Mouse (Mus musculus) forelimb bud, embryonic 11.5 days (tissue): ENCODE measurements around the gene Herc2.

Experiments
- DNase-seq: peaks from one replicate; pipeline ENCODE4 v3.0.0-alpha.2; 2012; ENCODE audit warnings: low read depth, low spot score

Gene Herc2

GRCm38 (mm10) chr7:56066136-56066535 lies 16.1 kb downstream of the Herc2 start:
- no peak for DNase-seq

- no peak for DNase-seq
Measured at GRCm38 (mm10) chr7:56066634-56067033, 16.6 kb downstream of the Herc2 start.

GRCm38 (mm10) chr7:56071724-56072123 lies 21.7 kb downstream of the Herc2 start:
- DNase-seq, result no peak

GRCm38 (mm10) chr7:56083034-56083433 lies 33.0 kb downstream of the Herc2 start:
- DNase-seq, result no peak

- no peak for DNase-seq
Measured at GRCm38 (mm10) chr7:56089097-56089496, 39.1 kb downstream of the Herc2 start.

- DNase-seq, result no peak
Measured at GRCm38 (mm10) chr7:56091445-56091844, 41.4 kb downstream of the Herc2 start.

- no peak for DNase-seq
Measured at GRCm38 (mm10) chr7:56102293-56102847, 52.4 kb downstream of the Herc2 start.

GRCm38 (mm10) chr7:56112999-56113398 lies 63.0 kb downstream of the Herc2 start:
- DNase-seq, result no peak

GRCm38 (mm10) chr7:56114148-56114547 lies 64.2 kb downstream of the Herc2 start:
- DNase-seq, result no peak

- no peak for DNase-seq
Measured at GRCm38 (mm10) chr7:56120968-56121367, 71.0 kb downstream of the Herc2 start.

GRCm38 (mm10) chr7:56121425-56121824 lies 71.4 kb downstream of the Herc2 start:
- no peak for DNase-seq

GRCm38 (mm10) chr7:56128080-56128479 lies 78.1 kb downstream of the Herc2 start:
- no peak for DNase-seq

GRCm38 (mm10) chr7:56129577-56129976 lies 79.6 kb downstream of the Herc2 start:
- no peak for DNase-seq

GRCm38 (mm10) chr7:56131548-56131947 lies 81.6 kb downstream of the Herc2 start:
- DNase-seq, result no peak

- DNase-seq, result no peak
Measured at GRCm38 (mm10) chr7:56138706-56139105, 88.7 kb downstream of the Herc2 start.

- no peak for DNase-seq
Measured at GRCm38 (mm10) chr7:56146424-56146823, 96.4 kb downstream of the Herc2 start.

GRCm38 (mm10) chr7:56148925-56149324 lies 98.9 kb downstream of the Herc2 start:
- DNase-seq, result no peak

- no peak for DNase-seq
Measured at GRCm38 (mm10) chr7:56151885-56152676, 102.1 kb downstream of the Herc2 start.

- no peak for DNase-seq
Measured at GRCm38 (mm10) chr7:56153161-56153560, 103.2 kb downstream of the Herc2 start.

- DNase-seq, result no peak
Measured at GRCm38 (mm10) chr7:56153625-56154024, 103.6 kb downstream of the Herc2 start.

GRCm38 (mm10) chr7:56163316-56163715 lies 113.3 kb downstream of the Herc2 start:
- DNase-seq, result no peak

- DNase-seq, result no peak
Measured at GRCm38 (mm10) chr7:56168713-56169112, 118.7 kb downstream of the Herc2 start.

- DNase-seq, result no peak
Measured at GRCm38 (mm10) chr7:56177371-56177770, 127.4 kb downstream of the Herc2 start.
